Mouse (Mus musculus): ENCODE data around the gene Sult6b2.

The Sult6b2 gene

GRCm38 (mm10) chr6:142809373-142810098 is 5.2 kb upstream of the Sult6b2 start:
- DNase-seq, result no peak

DNA sequence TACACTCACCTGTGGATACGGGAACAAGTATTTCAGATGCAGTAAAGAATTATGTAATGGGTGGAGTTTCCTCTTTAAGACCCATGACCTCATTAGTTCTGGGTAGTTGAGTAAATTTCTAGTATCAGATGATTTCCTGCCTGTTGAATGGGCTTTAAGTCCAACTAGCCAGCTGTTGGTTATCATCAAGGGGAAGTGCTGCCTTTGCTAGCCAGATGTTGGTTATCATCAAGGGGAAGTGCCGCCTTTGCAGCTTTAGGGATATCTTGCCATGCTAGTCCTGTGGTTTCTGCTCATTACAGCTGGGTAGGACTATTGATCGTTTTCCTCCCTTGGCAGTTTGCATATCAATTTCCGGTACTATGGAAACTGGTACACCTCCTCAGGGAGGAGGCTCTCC is 2.0 kb upstream of the Sult6b2 start:
- no peak for DNase-seq

GRCm38 (mm10) chr6:142802617-142803525 is 1.4 kb downstream of the Sult6b2 start:
- no peak for DNase-seq

- DNase-seq, result no peak
These were observed 2.6 kb downstream of the Sult6b2 start for GRCm38 (mm10) chr6:142801687-142802086.

GRCm38 (mm10) chr6:142799704-142800374 is 4.5 kb downstream of the Sult6b2 start:
- DNase-seq, result no peak

DNA sequence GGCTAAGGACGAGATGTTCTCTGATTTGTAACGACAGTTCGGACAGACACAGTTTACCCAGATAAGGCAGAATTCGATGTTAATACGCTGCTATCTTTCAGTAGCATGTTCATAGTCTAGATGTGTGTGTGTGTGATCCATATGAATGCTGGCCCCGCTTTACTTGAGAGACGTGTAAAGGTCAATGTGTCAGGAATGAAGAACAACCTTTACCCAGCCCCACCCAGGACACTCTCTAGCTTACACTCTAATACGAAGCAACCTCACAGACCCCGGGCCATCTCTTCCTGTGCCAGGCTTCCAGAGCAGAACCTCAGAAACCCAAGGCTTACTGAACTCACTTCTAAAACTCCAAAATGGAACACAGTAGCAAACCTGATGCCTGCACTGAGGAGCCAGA is 5.5 kb downstream of the Sult6b2 start:
- no peak for DNase-seq

GRCm38 (mm10) chr6:142797996-142798395 is 6.3 kb downstream of the Sult6b2 start:
- no peak for DNase-seq

GRCm38 (mm10) chr6:142795655-142796441 is 8.5 kb downstream of the Sult6b2 start:
- no peak for DNase-seq

GRCm38 (mm10) chr6:142795087-142795486 is 9.2 kb downstream of the Sult6b2 start:
- no peak for DNase-seq

DNA sequence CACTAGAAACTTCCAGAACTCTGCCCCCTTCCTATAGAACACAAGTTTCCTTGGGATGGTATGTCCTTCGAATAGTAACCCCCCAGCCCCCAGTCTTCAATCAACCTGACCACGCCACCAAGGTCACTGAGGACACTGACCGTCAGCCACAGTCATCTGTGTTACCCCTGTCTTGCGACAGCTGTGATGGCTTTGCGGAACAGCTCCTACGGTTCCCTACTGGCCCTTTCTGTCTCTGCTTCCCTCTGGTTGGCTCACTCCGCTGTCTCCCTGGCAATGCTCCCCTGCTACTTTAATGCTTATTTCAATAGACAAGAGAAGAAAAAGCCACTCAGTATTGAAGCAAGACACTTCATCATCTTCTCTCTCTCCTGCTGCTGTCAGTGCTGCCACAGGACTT is 10.8 kb downstream of the Sult6b2 start:
- DNase-seq, result no peak

DNA sequence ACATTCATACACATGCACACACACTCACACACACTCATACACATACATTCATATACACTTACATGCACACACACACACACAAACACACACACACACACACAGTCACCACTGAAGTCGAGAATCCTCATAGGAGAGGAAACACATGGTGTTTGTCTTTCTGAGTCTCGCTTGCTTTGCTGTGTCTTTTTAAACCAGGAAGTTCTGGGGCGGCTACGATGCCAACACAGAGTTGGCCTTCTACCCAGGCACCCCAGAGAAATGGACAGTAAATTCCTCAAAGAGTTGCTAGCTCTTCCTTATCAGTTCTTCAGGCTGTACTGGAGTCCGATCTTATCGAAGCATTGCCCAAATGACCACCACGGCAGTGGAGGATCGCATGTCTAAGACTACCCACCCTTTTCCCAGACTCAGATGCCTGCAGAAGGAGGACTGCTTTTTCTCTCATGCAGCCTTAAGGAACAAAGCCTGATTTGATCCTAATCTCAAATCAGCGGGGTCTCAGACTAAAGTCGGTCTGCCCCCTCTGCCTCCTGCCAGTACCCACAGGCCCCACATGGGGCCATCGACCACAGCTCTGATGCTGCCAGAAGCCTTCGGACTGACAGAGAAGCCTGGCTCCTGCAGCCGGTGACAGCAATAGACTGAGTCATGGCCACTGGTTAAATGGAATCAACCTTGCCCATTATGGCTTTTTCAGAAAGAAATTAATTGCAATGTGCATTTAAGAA is 11.9 kb downstream of the Sult6b2 start:
- DNase-seq, result no peak

DNA sequence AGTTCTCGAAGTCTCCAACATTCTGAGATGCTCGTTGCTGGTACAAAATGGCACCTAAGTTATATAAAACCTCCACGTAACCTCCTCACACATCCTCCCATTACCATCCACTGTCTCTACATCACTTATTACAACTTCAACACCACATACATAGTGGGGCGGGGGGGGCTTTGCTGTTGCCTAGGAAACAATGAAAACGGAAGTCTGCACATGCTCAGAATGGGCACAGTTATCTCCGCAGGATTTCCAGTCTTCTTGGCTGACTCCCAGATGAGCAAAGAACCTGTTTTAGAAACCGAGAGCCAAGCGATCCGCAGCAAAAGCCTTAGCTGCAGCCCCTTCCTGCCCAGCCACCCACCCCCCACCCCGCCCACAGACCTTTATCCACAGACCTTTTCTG is 14.6 kb downstream of the Sult6b2 start:
- DNase-seq, result no peak

GRCm38 (mm10) chr6:142788042-142788987 is 16.0 kb downstream of the Sult6b2 start:
- peak; percentile 33 for DNase-seq

DNA sequence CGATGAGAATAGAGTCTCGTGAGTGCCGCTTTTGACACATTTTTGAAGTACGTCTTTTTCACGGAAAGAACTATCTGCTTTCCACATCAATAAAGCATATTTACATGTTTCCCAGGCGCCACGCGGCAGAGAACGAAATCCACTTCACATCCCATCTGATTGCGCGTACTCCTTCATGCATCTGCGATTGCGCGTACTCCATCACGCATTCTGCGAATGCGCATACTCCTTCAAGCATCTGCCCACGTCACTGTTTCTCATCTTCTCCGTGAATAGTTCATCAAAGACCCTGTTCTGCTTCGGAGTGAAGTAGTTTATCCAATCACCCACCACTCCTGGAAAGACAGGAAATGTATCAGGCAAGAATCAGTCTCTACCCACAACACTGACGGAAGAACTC is 18.2 kb downstream of the Sult6b2 start:
- no peak for DNase-seq

- DNase-seq, result peak; percentile 35
These were observed 19.0 kb downstream of the Sult6b2 start for GRCm38 (mm10) chr6:142785343-142785742.

- DNase-seq, result no peak
These were observed 23.0 kb downstream of the Sult6b2 start for GRCm38 (mm10) chr6:142781286-142781685.

GRCm38 (mm10) chr6:142780574-142781033 is 23.7 kb downstream of the Sult6b2 start:
- no peak for DNase-seq

DNA sequence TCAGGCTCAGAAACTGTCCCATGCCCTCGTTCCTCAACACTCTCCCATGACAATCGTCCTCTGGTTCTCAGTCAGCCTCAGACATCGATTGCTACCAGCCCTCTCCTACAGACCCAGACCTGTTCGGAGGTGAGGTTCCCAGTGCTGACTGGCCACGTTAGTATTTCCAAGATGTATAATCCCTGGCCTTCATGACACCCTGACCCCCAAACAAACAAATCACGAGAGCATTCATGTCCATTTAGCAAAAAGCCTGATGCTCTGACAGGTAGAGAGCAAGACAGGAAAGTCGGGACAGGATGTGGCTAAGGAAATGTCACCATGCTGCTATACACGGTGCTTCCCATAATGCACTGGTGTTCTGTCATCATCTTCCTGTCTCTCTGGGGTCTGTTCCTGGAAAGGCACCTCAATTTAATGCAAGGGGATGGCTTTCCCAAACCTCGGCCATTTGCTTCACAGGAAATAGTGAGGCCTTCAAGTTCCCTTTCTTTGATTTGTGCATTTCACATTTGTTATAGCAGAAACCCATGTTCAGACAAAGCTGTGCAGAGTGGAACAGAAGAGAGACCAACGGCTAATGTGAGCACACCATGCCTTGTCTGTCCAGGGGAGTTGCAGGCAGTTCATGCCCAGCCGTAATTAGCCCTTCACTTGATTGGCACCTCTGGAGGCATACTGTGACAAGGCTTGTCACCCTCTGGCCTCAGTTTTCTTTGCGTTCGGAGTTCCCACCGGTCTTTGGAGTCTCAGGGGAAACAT is 24.3 kb downstream of the Sult6b2 start:
- DNase-seq, result no peak

DNA sequence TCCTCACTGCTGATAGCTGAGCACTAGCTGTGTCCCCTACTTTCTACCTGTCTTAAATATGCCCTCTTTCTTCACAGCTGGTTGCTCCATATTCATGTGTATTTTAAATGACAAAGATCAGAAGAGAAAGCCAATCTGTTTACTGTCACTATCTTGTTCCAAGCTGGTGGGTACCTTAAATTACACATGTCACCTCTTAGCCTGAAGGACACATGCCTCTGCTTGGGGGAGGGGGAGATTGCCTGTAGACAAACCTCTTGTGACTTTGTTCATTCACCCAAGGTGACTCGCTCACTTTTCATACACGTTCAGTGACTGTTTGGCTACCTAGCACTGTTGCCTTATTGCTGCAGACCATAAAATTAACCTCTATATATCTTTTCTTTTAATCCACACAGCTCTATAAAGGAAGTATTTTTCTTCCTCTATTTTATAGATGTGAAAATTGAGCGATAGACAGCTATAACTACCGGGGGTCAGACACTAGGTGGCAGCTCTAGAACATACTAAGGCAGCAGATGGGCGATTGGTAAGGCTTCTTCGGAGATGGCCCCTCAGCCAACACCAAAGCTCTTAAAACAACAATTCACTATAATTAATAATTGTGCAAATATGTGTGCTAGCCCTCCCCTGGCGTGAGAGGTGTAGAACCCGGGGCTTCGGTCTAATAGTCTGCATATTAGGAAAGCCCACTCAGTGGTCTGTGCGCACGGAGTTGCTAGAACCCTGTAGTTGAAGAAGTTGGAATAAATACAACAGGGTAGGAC is 25.1 kb downstream of the Sult6b2 start:
- DNase-seq, result peak; percentile 46
